In genomic region chr5:92438540-92438939, GRCm38 (mm10) we compare ENCODE assay signal across 15 mouse cellular contexts.
"Had no signal": no experiment of that assay in that cellular context is flagged by ENCODE, and none has a peak within 500 bp of the region (broad histone marks: within the 10 kb centered on the region; RNA-seq: fewer than 3 reads in every experiment).

No protein-coding gene starts in this region.

- H3K4me3 ChIP-seq: lung, embryonic 15.5 days; megakaryocyte, embryonic 14.5 days; midbrain, embryonic 13.5 days; neural tube, embryonic 12.5 days; stomach, embryonic 15.5 days had no signal

- H3K27ac ChIP-seq: lung, embryonic 15.5 days; macrophage; midbrain, embryonic 13.5 days; neural tube, embryonic 12.5 days; stomach, embryonic 15.5 days; stomach, postnatal 0 days had no signal

- H3K4me2 ChIP-seq: lung, embryonic 15.5 days; midbrain, embryonic 11.5 days; midbrain, embryonic 13.5 days; neural tube, embryonic 12.5 days; stomach, embryonic 15.5 days had no signal

- H3K9me3 ChIP-seq: lung, embryonic 15.5 days; megakaryocyte, embryonic 14.5 days; midbrain, embryonic 13.5 days; neural tube, embryonic 12.5 days; stomach, embryonic 15.5 days had no signal

- ATAC-seq: lung, postnatal 0 days; midbrain, embryonic 13.5 days had no signal

- H3K4me1 ChIP-seq: stomach, embryonic 15.5 days had no signal

- H3K27me3 ChIP-seq: lung, embryonic 15.5 days; megakaryocyte, embryonic 14.5 days; midbrain, embryonic 13.5 days; neural tube, embryonic 12.5 days; stomach, embryonic 15.5 days had no signal

- H3K36me3 ChIP-seq: stomach, embryonic 15.5 days had no signal

- H3K9ac ChIP-seq: lung, embryonic 15.5 days; midbrain, embryonic 13.5 days; neural tube, embryonic 12.5 days; stomach, embryonic 15.5 days had no signal

- DNase-seq: lung, adult 2 months; lung, postnatal 14 days; lung, postnatal 36 days; right cerebral cortex, postnatal 14 days; thymus, postnatal 14 days; thymus, postnatal 36 days had no signal
